Mouse (Mus musculus) forebrain, embryonic 13.5 days (tissue): ENCODE data around the gene Krtap19-4. TPM values are rescaled to one million over a fixed set of nuclear protein-coding genes. Genes with fewer than 3 reads are reported as not detected.
A peak's percentile ranks its signal among the peaks of the same experiment; 100 is the strongest.

Experiments used
- ATAC-seq: fragments of 200-750 bp; cut with Nextera tagmentation; 2 replicates; pipeline ENCODE4 v1.8.0; 2017
- H3K27ac ChIP-seq: fragments of 300-500 bp; sonication (generic); 2 replicates; pipeline ENCODE4 v1.5.1; 2015; ENCODE audit warnings: inconsistent platforms, mild to moderate bottlenecking, moderate library complexity
- H3K27me3 ChIP-seq: fragments of 300-500 bp; sonication (generic); 2 replicates; pipeline ENCODE4 v1.6.1; 2015; ENCODE audit warnings: mild to moderate bottlenecking, inconsistent platforms
- H3K36me3 ChIP-seq: fragments of 300-500 bp; sonication (generic); 2 replicates; pipeline ENCODE4 v1.6.1; 2015; ENCODE audit warnings: mild to moderate bottlenecking, inconsistent platforms; ENCODE audit not compliant: poor library complexity, severe bottlenecking
- H3K4me1 ChIP-seq: fragments of 300-500 bp; sonication (generic); 2 replicates; pipeline ENCODE4 v1.6.1; 2015; ENCODE audit warnings: inconsistent platforms
- H3K4me2 ChIP-seq: fragments of 300-500 bp; sonication (generic); 2 replicates; pipeline ENCODE4 v1.6.1; 2015; ENCODE audit warnings: inconsistent platforms, mild to moderate bottlenecking, moderate library complexity
- H3K4me3 ChIP-seq: fragments of 300-500 bp; sonication (generic); 2 replicates; pipeline ENCODE4 v1.5.1; 2015; ENCODE audit warnings: mild to moderate bottlenecking, inconsistent platforms
- H3K9ac ChIP-seq: fragments of 300-500 bp; sonication (generic); 2 replicates; pipeline ENCODE4 v1.6.1; 2015; ENCODE audit warnings: mild to moderate bottlenecking, inconsistent platforms
- H3K9me3 ChIP-seq: fragments of 300-500 bp; sonication (generic); replicated peaks from 2 replicates; pipeline ENCODE4 v1.6.1; 2016; ENCODE audit warnings: inconsistent platforms
- WGBS: fragments of 180-500 bp; shearing (Covaris S2); methylation state at CpG from one replicate; pipeline ENCODE4 v1.1.7; 2015; 5-methylcytosine and 5-hydroxymethylcytosine counted together
- polyA plus RNA-seq: library from polyadenylated mRNA; unstranded; fragments of >200 nt; fragmentation: Nextera tagmentation; extraction: Ambion mirVana; gene quantifications from 2 replicates; pipeline ENCODE4 v1.2.1, GENCODE M21; 2015

The Krtap19-4 gene
- not detected in 2 replicates for polyA plus RNA-seq

- WGBS: 85% methylated on average over 5 of the region's 5 CpGs
Observed at GRCm38 (mm10) chr16:88884989-88885388, at the start of gene Krtap19-4. Gene Krtap19-4, minus strand, starts transcription at chr16:88885089.

GRCm38 (mm10) chr16:88932165-88932564 lies 47.3 kb upstream of the Krtap19-4 start, which contains the start of gene Krtap19-9b:
Gene Krtap19-9b, minus strand, starts transcription at chr16:88932265.
- Histone ChIP-seq H3K36me3 (no peaks in the 10 kb centered on the region), H3K4me3 (no peak within 1 kb of the TSS), H3K27me3 (no peaks in the 10 kb centered on the region), H3K9me3 (no peaks in the 10 kb centered on the region), H3K9ac (no peak within 1 kb of the TSS), H3K27ac (no peak within 1 kb of the TSS), H3K4me1 (no peaks in the 10 kb centered on the region), H3K4me2 (no peak within 1 kb of the TSS)
- ATAC-seq: no peak
- WGBS: 89% methylated on average over 3 of the region's 3 CpGs

More at GRCm38 (mm10) chr16:88884989-88885388, at the start of gene Krtap19-4:
- Histone ChIP-seq H3K4me1 (no peaks in the 10 kb centered on the region), H3K9ac (no peak within 1 kb of the TSS), H3K4me2 (no peak within 1 kb of the TSS), H3K27ac (no peak within 1 kb of the TSS), H3K27me3 (no peaks in the 10 kb centered on the region), H3K9me3 (no peaks in the 10 kb centered on the region), H3K4me3 (no peak within 1 kb of the TSS), H3K36me3 (no peaks in the 10 kb centered on the region)
- ATAC-seq: no peak

- no peaks in the 10 kb centered on the region for H3K4me1 ChIP-seq
- H3K4me3 ChIP-seq: no peak within 1 kb of the TSS
- H3K27ac ChIP-seq: no peak within 1 kb of the TSS
- 91% methylated on average over 6 of the region's 6 CpGs for WGBS
- no peak within 1 kb of the TSS for H3K9ac ChIP-seq
- ATAC-seq: no peak
- no peaks in the 10 kb centered on the region for H3K36me3 ChIP-seq
- H3K27me3 ChIP-seq: no peaks in the 10 kb centered on the region
- H3K4me2 ChIP-seq: no peak within 1 kb of the TSS
- H3K9me3 ChIP-seq: no peaks in the 10 kb centered on the region
Observed at GRCm38 (mm10) chr16:88896357-88896756, 11.5 kb upstream of the Krtap19-4 start, which contains the start of gene Krtap19-5. Gene Krtap19-5, minus strand, starts transcription at chr16:88896457.

GRCm38 (mm10) chr16:88886870-88887269 lies 2.0 kb upstream of the Krtap19-4 start:
- 88% methylated on average over 6 of the region's 6 CpGs for WGBS

GRCm38 (mm10) chr16:88877938-88878337 lies 7.0 kb downstream of the Krtap19-4 start, which contains the start of gene Krtap19-3:
Gene Krtap19-3, minus strand, starts transcription at chr16:88878038.
- Histone ChIP-seq H3K4me3 (no peak within 1 kb of the TSS), H3K4me1 (no peaks in the 10 kb centered on the region), H3K4me2 (no peak within 1 kb of the TSS), H3K9ac (no peak within 1 kb of the TSS), H3K36me3 (no peaks in the 10 kb centered on the region), H3K9me3 (no peaks in the 10 kb centered on the region), H3K27ac (no peak within 1 kb of the TSS), H3K27me3 (no peaks in the 10 kb centered on the region)
- ATAC-seq: no peak
- WGBS: 86% methylated on average over 2 of the region's 2 CpGs

More at GRCm38 (mm10) chr16:88886870-88887269, 2.0 kb upstream of the Krtap19-4 start:
- Histone ChIP-seq H3K9me3 (no peaks in the 10 kb centered on the region), H3K4me1 (no peaks in the 10 kb centered on the region), H3K27ac (no peak overlapping the region), H3K27me3 (no peaks in the 10 kb centered on the region), H3K9ac (no peak overlapping the region), H3K4me3 (no peak overlapping the region), H3K4me2 (no peak overlapping the region), H3K36me3 (no peaks in the 10 kb centered on the region)
- peak; percentile 68; the same call in 1 of the 2 replicates for ATAC-seq

GRCm38 (mm10) chr16:88874169-88874568 lies 10.7 kb downstream of the Krtap19-4 start, which contains the start of gene Krtap19-2:
Gene Krtap19-2, minus strand, starts transcription at chr16:88874269.
- Histone ChIP-seq H3K27ac (no peak within 1 kb of the TSS), H3K27me3 (no peaks in the 10 kb centered on the region), H3K9ac (no peak within 1 kb of the TSS), H3K9me3 (no peaks in the 10 kb centered on the region), H3K4me1 (no peaks in the 10 kb centered on the region), H3K36me3 (no peaks in the 10 kb centered on the region), H3K4me2 (no peak within 1 kb of the TSS), H3K4me3 (no peak within 1 kb of the TSS)
- WGBS: 97% methylated on average over 3 of the region's 3 CpGs
- no peak for ATAC-seq

- Histone ChIP-seq H3K27ac (no peak within 1 kb of the TSS), H3K9ac (no peak within 1 kb of the TSS), H3K4me2 (no peak within 1 kb of the TSS), H3K36me3 (no peaks in the 10 kb centered on the region), H3K27me3 (no peaks in the 10 kb centered on the region), H3K4me3 (no peak within 1 kb of the TSS), H3K4me1 (no peaks in the 10 kb centered on the region), H3K9me3 (no peaks in the 10 kb centered on the region)
- 88% methylated on average over 6 of the region's 6 CpGs for WGBS
- no peak for ATAC-seq
Observed at GRCm38 (mm10) chr16:88869311-88869710, 15.6 kb downstream of the Krtap19-4 start, which contains the start of gene Krtap19-1. Gene Krtap19-1, minus strand, starts transcription at chr16:88869411.

- no peak for ATAC-seq
- Histone ChIP-seq H3K4me1 (no peaks in the 10 kb centered on the region), H3K4me3 (no peak overlapping the region), H3K9me3 (no peaks in the 10 kb centered on the region), H3K9ac (no peak overlapping the region), H3K27ac (no peak overlapping the region), H3K36me3 (no peaks in the 10 kb centered on the region), H3K4me2 (no peak overlapping the region), H3K27me3 (no peaks in the 10 kb centered on the region)
- 84% methylated on average over 4 of the region's 4 CpGs for WGBS
Observed at GRCm38 (mm10) chr16:88864887-88865407, 19.9 kb downstream of the Krtap19-4 start.

GRCm38 (mm10) chr16:88851450-88851849 lies 33.4 kb downstream of the Krtap19-4 start:
- Histone ChIP-seq H3K4me2 (no peak overlapping the region), H3K4me1 (no peaks in the 10 kb centered on the region), H3K4me3 (no peak overlapping the region), H3K9me3 (no peaks in the 10 kb centered on the region), H3K9ac (no peak overlapping the region), H3K27me3 (no peaks in the 10 kb centered on the region), H3K36me3 (no peaks in the 10 kb centered on the region), H3K27ac (no peak overlapping the region)
- ATAC-seq: 0 out of 2 replicates have a peak, but pooled peaks have one; percentile 45
- 11% methylated on average over 5 of the region's 5 CpGs for WGBS

GRCm38 (mm10) chr16:88848558-88848957 lies 36.3 kb downstream of the Krtap19-4 start:
- Histone ChIP-seq H3K4me1 (no peaks in the 10 kb centered on the region), H3K9me3 (no peaks in the 10 kb centered on the region), H3K36me3 (no peaks in the 10 kb centered on the region), H3K27me3 (no peaks in the 10 kb centered on the region), H3K9ac (no peak overlapping the region), H3K4me2 (no peak overlapping the region), H3K27ac (no peak overlapping the region), H3K4me3 (no peak overlapping the region)
- no peak for ATAC-seq
- WGBS: 88% methylated on average over 4 of the region's 4 CpGs

- 98% methylated on average over 1 of the region's 1 CpGs for WGBS
- H3K4me3 ChIP-seq: no peak overlapping the region
- H3K4me1 ChIP-seq: no peaks in the 10 kb centered on the region
- H3K9me3 ChIP-seq: no peaks in the 10 kb centered on the region
- no peak overlapping the region for H3K27ac ChIP-seq
- H3K9ac ChIP-seq: no peak overlapping the region
- H3K36me3 ChIP-seq: no peaks in the 10 kb centered on the region
- no peak for ATAC-seq
- no peaks in the 10 kb centered on the region for H3K27me3 ChIP-seq
- no peak overlapping the region for H3K4me2 ChIP-seq
Observed at GRCm38 (mm10) chr16:88847363-88847762, 37.5 kb downstream of the Krtap19-4 start.
